Mouse (Mus musculus): ENCODE results near the gene Skint3.

GRCm38 (mm10) chr4:112231945-112232344 lies at the start of gene Skint3:
- TF ChIP-seq MXI1 (IDR thresholded peaks at IDR 0.05; ENCODE audit: low read depth, low read length), result no peak
- no peak for TF ChIP-seq NELFE (IDR thresholded peaks at IDR 0.05; ENCODE audit: low read depth, low read length)
- no peak for TF ChIP-seq KAT2A (conservative IDR thresholded peaks at IDR 0.05; ENCODE audit: low read depth, low read length)
- TF ChIP-seq CTCF (IDR thresholded peaks at IDR 0.05 in 2 of 3, conservative IDR thresholded peaks at IDR 0.05 in 1 of 3; ENCODE audit: control insufficient read depth in 1 of 3, insufficient read depth in 1 of 3, low read depth in 2 of 3, low read length in 3 of 3, poor library complexity in 1 of 3, severe bottlenecking in 1 of 3), result no peak
- TF ChIP-seq ELF1 (IDR thresholded peaks at IDR 0.05; ENCODE audit: low read depth, low read length), result no peak
- no peak for TF ChIP-seq MAZ (IDR thresholded peaks at IDR 0.05; ENCODE audit: low read depth, low read length)
- TF ChIP-seq JUND (IDR thresholded peaks at IDR 0.05; ENCODE audit: low read depth, low read length), result no peak
- TF ChIP-seq ZC3H11A (IDR thresholded peaks at IDR 0.05; ENCODE audit: low read depth, low read length), result no peak
- TF ChIP-seq POLR2A (IDR thresholded peaks at IDR 0.05; ENCODE audit: control insufficient read depth in 1 of 2, insufficient read depth in 1 of 2, low read depth in 1 of 2, low read length in 2 of 2, poor library complexity in 1 of 2), result no peak
- TF ChIP-seq TAL1 (IDR thresholded peaks at IDR 0.05; ENCODE audit: low read length), result no peak
- TF ChIP-seq CHD2 (IDR thresholded peaks at IDR 0.05; ENCODE audit: low read length), result no peak

Data from MEL (cell line).